Mouse (Mus musculus) MEL (cell line): ENCODE data around the gene Nde1. TPM values are rescaled to one million over a fixed set of nuclear protein-coding genes. Genes with fewer than 3 reads are reported as not detected.
A peak's percentile ranks its signal among the peaks of the same experiment; 100 is the strongest.

Source experiments
- DNase-seq: peaks from one replicate; pipeline ENCODE4 v3.0.0; 2011; ENCODE audit warnings: low read depth, low spot score
- H3K27ac ChIP-seq: 2 replicates; pipeline ENCODE4 v1.5.1; 2012; ENCODE audit warnings: low read depth, mild to moderate bottlenecking, control low read depth, low read length, moderate library complexity; ENCODE audit not compliant: control insufficient read depth
- H3K27me3 ChIP-seq, 2 experiments: fragments of 150-350 bp in 1 of 2; sonication (generic) in 1 of 2; 2 replicates each; pipeline ENCODE4 v1.6.1; 2012; ENCODE audit warnings: low read length in 2 of 2, mild to moderate bottlenecking in 2 of 2, improper control_type of control experiment in 1 of 2, moderate library complexity in 1 of 2; ENCODE audit not compliant: insufficient read depth in 2 of 2, control insufficient read depth in 1 of 2
- H3K36me3 ChIP-seq, 2 experiments: 2 replicates each; pipeline ENCODE4 v1.6.1; 2012 to 2014; ENCODE audit warnings: low read length in 2 of 2, improper control_type of control experiment in 1 of 2, inconsistent platforms in 1 of 2, mild to moderate bottlenecking in 1 of 2; ENCODE audit not compliant: insufficient read depth in 2 of 2, control insufficient read depth in 1 of 2
- H3K4me1 ChIP-seq, 2 experiments: fragments of 150-350 bp in 1 of 2; sonication (generic) in 1 of 2; 2 replicates each; pipeline ENCODE4 v1.6.1; 2012; ENCODE audit warnings: low read length in 2 of 2, improper control_type of control experiment in 1 of 2, mild to moderate bottlenecking in 1 of 2; ENCODE audit not compliant: insufficient read depth in 2 of 2, control insufficient read depth in 1 of 2
- H3K4me3 ChIP-seq, 2 experiments: fragments of 150-350 bp in 1 of 2; sonication (generic) in 1 of 2; 2 replicates each; pipeline ENCODE4 v1.5.1; 2012; ENCODE audit warnings: low read depth in 2 of 2, low read length in 2 of 2, mild to moderate bottlenecking in 2 of 2, moderate library complexity in 2 of 2, control low read depth in 1 of 2, improper control_type of control experiment in 1 of 2; ENCODE audit not compliant: control insufficient read depth in 1 of 2, insufficient read depth in 1 of 2
- H3K79me2 ChIP-seq: 2 replicates; pipeline ENCODE4 v1.6.1; 2012; ENCODE audit warnings: mild to moderate bottlenecking, low read length, moderate library complexity; ENCODE audit not compliant: control insufficient read depth, poor library complexity, insufficient read depth
- H3K9ac ChIP-seq: 2 replicates; pipeline ENCODE4 v1.6.1; 2012; ENCODE audit warnings: low read depth, mild to moderate bottlenecking, control low read depth, low read length, moderate library complexity; ENCODE audit not compliant: control insufficient read depth, poor library complexity, severe bottlenecking
- H3K9me3 ChIP-seq: fragments of 150-350 bp; sonication (generic); replicated peaks from 2 replicates; pipeline ENCODE4 v1.6.1; 2012; ENCODE audit warnings: mild to moderate bottlenecking, low read length, improper control_type of control experiment, moderate library complexity; ENCODE audit not compliant: insufficient read depth
- BHLHE40 ChIP-seq: IDR thresholded peaks from 2 replicates; pipeline ENCODE4 v1.6.1; 2012; ENCODE audit warnings: low read depth, mild to moderate bottlenecking, inconsistent platforms, low read length, improper control_type of control experiment, borderline replicate concordance
- CHD1 ChIP-seq: IDR thresholded peaks from 2 replicates; pipeline ENCODE4 v1.6.1; 2012; ENCODE audit warnings: low read depth, mild to moderate bottlenecking, inconsistent platforms, low read length, improper control_type of control experiment
- CHD2 ChIP-seq: IDR thresholded peaks from 2 replicates; pipeline ENCODE4 v1.6.1; 2011; ENCODE audit warnings: low read length, improper control_type of control experiment
- CTCF ChIP-seq, 3 experiments: IDR thresholded peaks in 2 of 3; conservative IDR thresholded peaks in 1 of 3; 2 replicates each; pipeline ENCODE4 v1.5.1; 2011 to 2012; ENCODE audit warnings: low read length in 3 of 3, low read depth in 2 of 3, mild to moderate bottlenecking in 2 of 3, improper control_type of control experiment in 1 of 3, inconsistent platforms in 1 of 3, mixed read lengths in 1 of 3, moderate library complexity in 1 of 3; ENCODE audit not compliant: control insufficient read depth in 1 of 3, insufficient read depth in 1 of 3, poor library complexity in 1 of 3, severe bottlenecking in 1 of 3
- E2F4 ChIP-seq: IDR thresholded peaks from 2 replicates; pipeline ENCODE4 v1.6.1; 2011; ENCODE audit warnings: low read depth, low read length, improper control_type of control experiment, borderline replicate concordance
- ELF1 ChIP-seq: IDR thresholded peaks from 2 replicates; pipeline ENCODE4 v1.6.1; 2014; ENCODE audit warnings: low read depth, mild to moderate bottlenecking, inconsistent platforms, low read length, improper control_type of control experiment, moderate library complexity
- EP300 ChIP-seq, 2 experiments: IDR thresholded peaks; 2 replicates each; pipeline ENCODE4 v1.6.1; 2011; ENCODE audit warnings: improper control_type of control experiment in 2 of 2, low read length in 2 of 2, low read depth in 1 of 2, mild to moderate bottlenecking in 1 of 2
- ETS1 ChIP-seq: IDR thresholded peaks from 2 replicates; pipeline ENCODE4 v1.6.1; 2012; ENCODE audit warnings: low read depth, mild to moderate bottlenecking, inconsistent platforms, low read length, improper control_type of control experiment, moderate library complexity
- GABPA ChIP-seq: IDR thresholded peaks from 2 replicates; pipeline ENCODE4 v1.6.1; 2012; ENCODE audit warnings: low read depth, mild to moderate bottlenecking, inconsistent platforms, low read length, improper control_type of control experiment, moderate library complexity
- GATA1 ChIP-seq: IDR thresholded peaks from 2 replicates; pipeline ENCODE4 v1.6.1; 2011; ENCODE audit warnings: low read depth, low read length, improper control_type of control experiment
- HCFC1 ChIP-seq: IDR thresholded peaks from 2 replicates; pipeline ENCODE4 v1.6.1; 2012; ENCODE audit warnings: low read depth, mild to moderate bottlenecking, inconsistent platforms, low read length, improper control_type of control experiment, moderate library complexity
- JUND ChIP-seq: IDR thresholded peaks from 2 replicates; pipeline ENCODE4 v1.6.1; 2011; ENCODE audit warnings: low read depth, mild to moderate bottlenecking, improper control_type of control experiment, low read length
- MAFK ChIP-seq: IDR thresholded peaks from 2 replicates; pipeline ENCODE4 v1.6.1; 2011; ENCODE audit warnings: low read depth, mild to moderate bottlenecking, low read length, improper control_type of control experiment, borderline replicate concordance
- MAX ChIP-seq: IDR thresholded peaks from 2 replicates; pipeline ENCODE4 v1.6.1; 2011; ENCODE audit warnings: low read length, improper control_type of control experiment
- MEF2A ChIP-seq: IDR thresholded peaks from 2 replicates; pipeline ENCODE4 v1.6.1; 2014; ENCODE audit warnings: low read depth, mild to moderate bottlenecking, inconsistent platforms, low read length, improper control_type of control experiment; ENCODE audit not compliant: poor library complexity, insufficient replicate concordance, severe bottlenecking; ENCODE audit errors: extremely low read depth
- MXI1 ChIP-seq: IDR thresholded peaks from 2 replicates; pipeline ENCODE4 v1.6.1; 2011; ENCODE audit warnings: mild to moderate bottlenecking, low read depth, low read length, improper control_type of control experiment
- MYC ChIP-seq: IDR thresholded peaks from 2 replicates; pipeline ENCODE4 v1.6.1; 2011; ENCODE audit warnings: low read depth, mild to moderate bottlenecking, low read length, improper control_type of control experiment, moderate library complexity
- NELFE ChIP-seq: IDR thresholded peaks from 2 replicates; pipeline ENCODE4 v1.6.1; 2011; ENCODE audit warnings: low read depth, low read length, improper control_type of control experiment
- NRF1 ChIP-seq: IDR thresholded peaks from 2 replicates; pipeline ENCODE4 v1.6.1; 2014; ENCODE audit warnings: low read depth, mild to moderate bottlenecking, inconsistent platforms, low read length, improper control_type of control experiment, moderate library complexity; ENCODE audit not compliant: poor library complexity, insufficient read depth, severe bottlenecking
- POLR2A ChIP-seq, 2 experiments: IDR thresholded peaks; 2 replicates each; pipeline ENCODE4 v1.6.1; 2011 to 2012; ENCODE audit warnings: low read length in 2 of 2, mild to moderate bottlenecking in 2 of 2, control low read depth in 1 of 2, improper control_type of control experiment in 1 of 2, low read depth in 1 of 2, moderate library complexity in 1 of 2; ENCODE audit not compliant: control insufficient read depth in 1 of 2, insufficient read depth in 1 of 2, poor library complexity in 1 of 2
- POLR2AphosphoS2 ChIP-seq: IDR thresholded peaks from 2 replicates; pipeline ENCODE4 v1.6.1; 2011; ENCODE audit warnings: low read length, improper control_type of control experiment
- POLR2AphosphoS5 ChIP-seq: IDR thresholded peaks from 2 replicates; pipeline ENCODE4 v1.6.1; 2012; ENCODE audit warnings: low read depth, borderline replicate concordance, mild to moderate bottlenecking, inconsistent platforms, low read length, moderate library complexity, mixed read lengths
- RAD21 ChIP-seq: IDR thresholded peaks from 2 replicates; pipeline ENCODE4 v1.6.1; 2011; ENCODE audit warnings: mild to moderate bottlenecking, low read depth, low read length, improper control_type of control experiment
- RCOR1 ChIP-seq: IDR thresholded peaks from 2 replicates; pipeline ENCODE4 v1.6.1; 2012; ENCODE audit warnings: low read depth, mild to moderate bottlenecking, inconsistent platforms, low read length, improper control_type of control experiment
- SIN3A ChIP-seq: IDR thresholded peaks from 2 replicates; pipeline ENCODE4 v1.6.1; 2012; ENCODE audit warnings: low read length, improper control_type of control experiment, inconsistent platforms
- SMC3 ChIP-seq: IDR thresholded peaks from 2 replicates; pipeline ENCODE4 v1.6.1; 2011; ENCODE audit warnings: low read depth, low read length, improper control_type of control experiment
- TAL1 ChIP-seq: IDR thresholded peaks from 2 replicates; pipeline ENCODE4 v1.6.1; 2012; ENCODE audit warnings: mild to moderate bottlenecking, inconsistent platforms, low read length, moderate library complexity, mixed read lengths
- TBP ChIP-seq: IDR thresholded peaks from 2 replicates; pipeline ENCODE4 v1.8.0; 2011; ENCODE audit warnings: low read depth, low read length, improper control_type of control experiment
- TCF12 ChIP-seq: IDR thresholded peaks from 2 replicates; pipeline ENCODE4 v1.6.1; 2014; ENCODE audit warnings: low read depth, mild to moderate bottlenecking, inconsistent platforms, low read length, improper control_type of control experiment, moderate library complexity
- UBTF ChIP-seq: IDR thresholded peaks from 2 replicates; pipeline ENCODE4 v1.6.1; 2012; ENCODE audit warnings: low read depth, mild to moderate bottlenecking, inconsistent platforms, low read length, improper control_type of control experiment, moderate library complexity, borderline replicate concordance; ENCODE audit not compliant: insufficient read depth
- USF1 ChIP-seq: IDR thresholded peaks from 2 replicates; pipeline ENCODE4 v1.6.1; 2014; ENCODE audit warnings: low read depth, mild to moderate bottlenecking, inconsistent platforms, low read length, improper control_type of control experiment, moderate library complexity
- USF2 ChIP-seq, 2 experiments: IDR thresholded peaks; 2 replicates each; pipeline ENCODE4 v1.6.1; 2011 to 2012; ENCODE audit warnings: improper control_type of control experiment in 2 of 2, low read length in 2 of 2, borderline replicate concordance in 1 of 2, inconsistent platforms in 1 of 2, low read depth in 1 of 2, mild to moderate bottlenecking in 1 of 2; ENCODE audit not compliant: insufficient read depth in 1 of 2
- ZC3H11A ChIP-seq: IDR thresholded peaks from 2 replicates; pipeline ENCODE4 v1.6.1; 2012; ENCODE audit warnings: low read depth, mild to moderate bottlenecking, inconsistent platforms, low read length, improper control_type of control experiment
- ZKSCAN1 ChIP-seq: IDR thresholded peaks from 2 replicates; pipeline ENCODE4 v1.6.1; 2012; ENCODE audit warnings: low read depth, mild to moderate bottlenecking, inconsistent platforms, low read length, improper control_type of control experiment, moderate library complexity
- ZMIZ1 ChIP-seq: IDR thresholded peaks from 2 replicates; pipeline ENCODE4 v1.6.1; 2012; ENCODE audit warnings: low read depth, mild to moderate bottlenecking, inconsistent platforms, low read length, improper control_type of control experiment, moderate library complexity
- ZNF384 ChIP-seq: IDR thresholded peaks from 2 replicates; pipeline ENCODE4 v1.6.1; 2012; ENCODE audit warnings: low read depth, mild to moderate bottlenecking, inconsistent platforms, low read length, improper control_type of control experiment
- polyA plus RNA-seq, 2 experiments: library from polyadenylated mRNA; stranded (reverse) in 1 of 2; unstranded in 1 of 2; fragments of >175 nt in 1 of 2; fragments of >200 nt in 1 of 2; gene quantifications; 2 replicates each; pipeline versions ENCODE4 v1.2.1 to v1.2.4; 2012; ENCODE audit warnings: low replicate concordance in 2 of 2, low read depth in 1 of 2; ENCODE audit not compliant: insufficient read length in 2 of 2, insufficient read depth in 1 of 2, missing spikeins in 1 of 2
- total RNA-seq: library from RNA; depleted of rRNA; stranded (reverse); fragments of 300-350 nt; gene quantifications from 2 replicates; pipeline ENCODE4 v1.2.3, GENCODE M21; 2012; rRNA removed

The Nde1 gene
- total RNA-seq (25.2 and 25.8 TPM in 2 replicates), polyA plus RNA-seq (10 to 100 TPM in 1 of 2 experiments, not detected in 1; 42.5 TPM)

DNA sequence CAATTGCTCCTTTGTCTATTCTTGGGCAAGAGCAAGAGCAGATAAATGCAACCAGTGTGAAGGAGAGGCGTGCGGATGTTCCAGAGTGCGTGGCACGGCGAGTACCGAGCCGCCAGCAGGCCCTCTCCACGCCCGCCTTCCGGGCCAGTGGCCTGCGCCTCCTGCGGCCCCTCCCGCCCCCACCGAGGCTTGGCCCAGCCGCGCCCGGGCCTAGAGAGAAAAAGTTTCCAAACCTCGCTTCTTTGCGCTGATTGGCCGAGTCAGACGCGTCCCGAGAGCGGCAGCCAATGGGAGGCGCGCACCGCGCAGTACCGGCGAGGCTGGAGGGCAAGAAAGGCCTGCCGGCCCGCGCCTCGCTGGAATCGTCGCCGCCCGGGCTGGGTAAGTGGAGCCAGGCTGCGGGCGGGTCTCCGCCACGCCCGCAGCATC is at the start of gene Nde1, which contains the start of gene Marf1:
Nde1 (plus strand) TSS at position 288 of the 429 bp plus-strand sequence.
Marf1 (minus strand) TSS at position 364 of the 429 bp plus-strand sequence.
- DNase-seq = peak; percentile 94
- H3K4me1 ChIP-seq = peaks cover 0 to 8% of the 10 kb centered on the region in 2 experiments; a peak in 3 of 4 replicates
- peak within 1 kb of the TSS; percentile 90 for H3K27ac ChIP-seq
- TF ChIP-seq HCFC1 = peak; percentile 61
- no peak for TF ChIP-seq RCOR1
- no peak for TF ChIP-seq CTCF (IDR thresholded peaks at IDR 0.05 in 2 of 3, conservative IDR thresholded peaks at IDR 0.05 in 1 of 3; ENCODE audit: control insufficient read depth in 1 of 3, insufficient read depth in 1 of 3, low read depth in 2 of 3, low read length in 3 of 3, poor library complexity in 1 of 3, severe bottlenecking in 1 of 3)
- peak; percentile 29; the same call in 1 of the 2 replicates for TF ChIP-seq ZNF384
- no peak for TF ChIP-seq ZC3H11A
- no peak; the same call in 1 of the 2 replicates for TF ChIP-seq ETS1
- TF ChIP-seq MYC = peak; percentile 58; the same call in 1 of the 2 replicates
- peak; percentile 16 to 17; a peak in 1 of 4 replicates for TF ChIP-seq EP300 (IDR thresholded peaks at IDR 0.05; ENCODE audit: low read depth in 1 of 2, low read length in 2 of 2)
- no peak for TF ChIP-seq POLR2AphosphoS5
- TF ChIP-seq GABPA = no peak
- 0 out of 2 replicates have a peak, but pooled peaks have one; percentile 10 for TF ChIP-seq USF1
- peak; percentile 23; the same call in 1 of the 2 replicates for TF ChIP-seq TBP
- 0 out of 2 replicates have a peak, but pooled peaks have one; percentile 13 for TF ChIP-seq NRF1
- TF ChIP-seq SMC3 = no peak
- TF ChIP-seq POLR2AphosphoS2 = peak; percentile 63
- TF ChIP-seq BHLHE40 = no peak
- no peak for TF ChIP-seq RAD21
- peak; percentile 79 for TF ChIP-seq NELFE
- TF ChIP-seq CHD1 = no peak
- TF ChIP-seq JUND = no peak
- peak; percentile 39; the same call in 1 of the 2 replicates for TF ChIP-seq TCF12
- TF ChIP-seq POLR2A (IDR thresholded peaks at IDR 0.05; ENCODE audit: control insufficient read depth in 1 of 2, insufficient read depth in 1 of 2, low read depth in 1 of 2, low read length in 2 of 2, poor library complexity in 1 of 2) = peak; percentile 84 to 90
- TF ChIP-seq TAL1 = no peak
- no peak for TF ChIP-seq USF2 (IDR thresholded peaks at IDR 0.05; ENCODE audit: borderline replicate concordance in 1 of 2, insufficient read depth in 1 of 2, low read depth in 1 of 2, low read length in 2 of 2)
- no peak; the same call in 1 of the 2 replicates for TF ChIP-seq ELF1
- peak; percentile 82 for TF ChIP-seq MXI1
- TF ChIP-seq MAFK = no peak
- no peak for TF ChIP-seq GATA1
- TF ChIP-seq ZKSCAN1 = no peak; the same call in 1 of the 2 replicates
- TF ChIP-seq CHD2 = no peak
- TF ChIP-seq SIN3A = peak; percentile 65; the same call in 1 of the 2 replicates
- TF ChIP-seq E2F4 = peak; percentile 66; the same call in 1 of the 2 replicates
- TF ChIP-seq MEF2A = no peak
- peak; percentile 57 for TF ChIP-seq MAX
- TF ChIP-seq UBTF = peak; percentile 95; the same call in 1 of the 2 replicates
- TF ChIP-seq ZMIZ1 = peak; percentile 71

More for the DNA sequence above, at the start of gene Nde1, which contains the start of gene Marf1:
- H3K4me3 ChIP-seq = peak within 1 kb of the TSS; percentile 83 to 85
- H3K27me3 ChIP-seq = no peaks in the 10 kb centered on the region
- peaks cover 0 to 19% of the 10 kb centered on the region in 2 experiments; a peak in 2 of 4 replicates for H3K36me3 ChIP-seq
- H3K79me2 ChIP-seq = peaks cover 22% of the 10 kb centered on the region
- no peaks in the 10 kb centered on the region for H3K9me3 ChIP-seq
- peak within 1 kb of the TSS; percentile 93 for H3K9ac ChIP-seq
